Mouse (Mus musculus) heart, embryonic 14.5 days (tissue): ENCODE results near the gene Pglyrp3. TPM values are rescaled to one million over a fixed set of nuclear protein-coding genes. Genes with fewer than 3 reads are reported as not detected.

Experiments used
- microRNA-seq: library from miRNA; unstranded; fragments of <30 nt; microRNA quantifications from one replicate; pipeline ENCODE4, GENCODE M21; 2016
- polyA plus RNA-seq: library from polyadenylated mRNA; unstranded; fragments of >200 nt; fragmentation: Nextera tagmentation; extraction: Ambion mirVana; gene quantifications from 2 replicates; pipeline ENCODE4 v1.2.1, GENCODE M21; 2014

Pglyrp3 gene
- polyA plus RNA-seq, 1 experiment from 2014 or later, result not detected

Small RNA genes within 50 kb of the gene (microRNA-seq; reads per million reads assigned to microRNA genes)
- gene Gm23697 (not detected), gene Gm25145 (not detected)

Other genes starting within 250 kb of the Pglyrp3 start
- gene Lor, start 68.6 kb downstream of the Pglyrp3 start, polyA plus RNA-seq, result 0.22 and 0.36 TPM in 2 replicates
- gene Prr9, start 109.4 kb downstream of the Pglyrp3 start, polyA plus RNA-seq, result not detected in 2 replicates
- gene Lelp1, start 128.2 kb downstream of the Pglyrp3 start, polyA plus RNA-seq, result not detected in 2 replicates
- gene Sprr2a1, start 201.2 kb downstream of the Pglyrp3 start, polyA plus RNA-seq, result 0.16 TPM in 1 of 2 replicates, not detected in the other
- gene Sprr2a2, start 201.3 kb downstream of the Pglyrp3 start, polyA plus RNA-seq, result 1.8 and 2.1 TPM in 2 replicates